In the genomic region with DNA sequence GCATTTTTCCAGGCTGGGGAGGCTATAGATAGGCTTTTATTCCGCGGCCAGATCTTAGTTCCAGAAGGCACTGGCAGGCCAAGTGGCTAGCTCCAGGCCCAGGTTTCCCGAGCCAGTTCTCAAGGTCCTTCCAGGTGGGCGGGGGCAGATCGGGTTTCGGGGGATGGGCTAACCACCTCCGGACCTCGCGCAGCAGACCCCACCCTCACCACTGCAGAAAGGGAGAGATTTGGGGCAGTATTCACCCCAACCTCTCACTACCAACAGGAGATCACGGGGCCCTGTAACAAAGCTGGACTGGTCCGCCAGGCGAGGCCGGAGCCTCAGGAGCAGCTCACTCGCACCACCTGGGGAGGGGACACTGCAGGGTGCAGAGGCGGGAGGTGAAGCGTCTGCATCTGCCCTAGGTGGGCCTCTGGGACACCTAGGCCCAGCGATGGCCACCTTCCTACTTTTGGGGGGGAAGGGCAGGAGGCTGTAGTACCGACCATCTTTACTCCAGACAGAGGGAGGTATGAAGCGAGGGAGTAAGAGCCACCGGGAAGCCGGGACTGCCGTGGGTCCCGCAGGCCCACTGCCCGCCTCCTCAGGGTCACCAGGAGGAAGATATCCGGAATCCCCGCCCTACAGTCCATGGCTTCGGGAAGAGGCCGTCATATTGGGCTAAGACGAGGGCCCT, we compare ENCODE assay signal across 8 mouse cellular contexts. TPM values are rescaled to one million over a fixed set of nuclear protein-coding genes. Genes with fewer than 3 reads are reported as not detected.
DNase-seq lines count a peak whose midpoint lies in the region; ATAC-seq and TF ChIP-seq lines count a peak whose summit lies in the region.

No protein-coding gene starts in this region.

- H3K36me3 ChIP-seq in G1E (replicated peaks): peaks cover 34% of the 10 kb centered on the region
- peaks cover 34% of the 10 kb centered on the region for H3K36me3 ChIP-seq in forebrain, embryonic 10.5 days (replicated peaks)
- H3K36me3 ChIP-seq in heart, embryonic 16.5 days (ENCODE audit: control insufficient read depth, insufficient read depth): peaks cover 27% of the 10 kb centered on the region
- H3K36me3 ChIP-seq in lung, postnatal 0 days (ENCODE audit: insufficient read depth, low read length): peaks cover 25% of the 10 kb centered on the region; the same call in 1 of the 2 replicates

- peak overlapping the region; percentile 89 for H3K4me3 ChIP-seq in G1E (ENCODE audit: low read depth, low read length)
- peak overlapping the region; percentile 87 for H3K4me3 ChIP-seq in forebrain, embryonic 10.5 days
- H3K4me3 ChIP-seq in heart, embryonic 16.5 days (ENCODE audit: low read length): peak overlapping the region; percentile 90
- peak overlapping the region; percentile 77 for H3K4me3 ChIP-seq in lung, postnatal 0 days (ENCODE audit: low read depth, low read length)

- no peaks in the 10 kb centered on the region for H3K27me3 ChIP-seq in G1E (ENCODE audit: insufficient read depth, low read length)
- no peaks in the 10 kb centered on the region for H3K27me3 ChIP-seq in forebrain, embryonic 10.5 days (ENCODE audit: poor library complexity, severe bottlenecking)
- H3K27me3 ChIP-seq in heart, embryonic 16.5 days (ENCODE audit: control insufficient read depth, insufficient read depth, low read length): no peaks in the 10 kb centered on the region
- no peaks in the 10 kb centered on the region for H3K27me3 ChIP-seq in lung, postnatal 0 days (replicated peaks; ENCODE audit: insufficient read depth, low read length)

- no peak for TF ChIP-seq EP300 in lung, postnatal 0 days (IDR thresholded peaks at IDR 0.05)

- ATAC-seq in G1E (ENCODE audit: extremely low read depth, insufficient number of reproducible peaks, low FRiP score, poor library complexity, severe bottlenecking): no peak
- peak; percentile 12 for ATAC-seq in heart, embryonic 16.5 days (replicated peaks; ENCODE audit: extremely low read depth, insufficient read depth, low FRiP score)
- peak; percentile 18 for ATAC-seq in lung, postnatal 0 days
- ATAC-seq in CD4-positive, CD25-positive, alpha-beta regulatory T cell, adult 4 months: no peak

- under 1% methylated on average over 29 of the region's 29 CpGs for WGBS in forebrain, embryonic 10.5 days
- WGBS in heart, embryonic 16.5 days: under 1% methylated on average over 29 of the region's 29 CpGs
- under 1% methylated on average over 26 of the region's 29 CpGs for WGBS in lung, postnatal 0 days

- H3K9me3 ChIP-seq in G1E (replicated peaks): no peaks in the 10 kb centered on the region
- no peaks in the 10 kb centered on the region for H3K9me3 ChIP-seq in forebrain, embryonic 10.5 days
- no peaks in the 10 kb centered on the region for H3K9me3 ChIP-seq in heart, embryonic 16.5 days (replicated peaks; ENCODE audit: control insufficient read depth, low read length)
- H3K9me3 ChIP-seq in lung, postnatal 0 days (ENCODE audit: low read length): no peaks in the 10 kb centered on the region

- H3K4me2 ChIP-seq in heart, embryonic 16.5 days (ENCODE audit: low read depth, low read length): peak overlapping the region; percentile 82
- peak overlapping the region; percentile 65 for H3K4me2 ChIP-seq in lung, postnatal 0 days (replicated peaks; ENCODE audit: low read depth, low read length)

- peaks cover 37% of the 10 kb centered on the region for H3K4me1 ChIP-seq in G1E (ENCODE audit: insufficient read depth, low read depth, low read length)
- peaks cover 44% of the 10 kb centered on the region for H3K4me1 ChIP-seq in forebrain, embryonic 10.5 days
- peaks cover 26% of the 10 kb centered on the region for H3K4me1 ChIP-seq in heart, embryonic 16.5 days (ENCODE audit: control insufficient read depth, insufficient read depth, low read length)
- H3K4me1 ChIP-seq in lung, postnatal 0 days (ENCODE audit: insufficient read depth, low read depth, low read length): peaks cover 9% of the 10 kb centered on the region; the same call in 1 of the 2 replicates

- H3K27ac ChIP-seq in forebrain, embryonic 10.5 days: peak overlapping the region; percentile 99
- peak overlapping the region; percentile 88 for H3K27ac ChIP-seq in heart, embryonic 16.5 days (ENCODE audit: low read length)
- H3K27ac ChIP-seq in lung, postnatal 0 days (ENCODE audit: low read length): peak overlapping the region; percentile 98

- peak; percentile 26 for DNase-seq in G1E (ENCODE audit: low spot score)
- DNase-seq in brain, embryonic 14.5 days (ENCODE audit: low read depth): peak; percentile 64
- DNase-seq in forebrain, embryonic 10.5 days (ENCODE audit: extremely low spot score, low spot score): peak; percentile 64
- peak; percentile 81 to 83 for DNase-seq in kidney, postnatal 36 days
- peak; percentile 78 for DNase-seq in lung, postnatal 0 days (ENCODE audit: low spot score)
- peak; percentile 54 for DNase-seq in ovary, postnatal 14 days (ENCODE audit: low spot score)

- TF ChIP-seq POLR2A in brain, embryonic 14.5 days (IDR thresholded peaks at IDR 0.05; ENCODE audit: borderline replicate concordance, extremely low read depth, insufficient read depth, insufficient read length, poor library complexity, severe bottlenecking): no peak

- TF ChIP-seq CTCF in G1E (IDR thresholded peaks at IDR 0.05; ENCODE audit: low read depth, low read length): no peak
- TF ChIP-seq CTCF in brain, embryonic 14.5 days (IDR thresholded peaks at IDR 0.05; ENCODE audit: borderline replicate concordance, extremely low read depth, insufficient read depth, insufficient read length): no peak
- peak; percentile 16; the same call in 1 of the 2 replicates for TF ChIP-seq CTCF in lung, postnatal 0 days (IDR thresholded peaks at IDR 0.05)

- peak overlapping the region; percentile 97 for H3K9ac ChIP-seq in heart, embryonic 16.5 days (ENCODE audit: low read length)
- H3K9ac ChIP-seq in lung, postnatal 0 days (replicated peaks; ENCODE audit: low read depth): peak overlapping the region; percentile 87

RNA-seq across cellular contexts. Expression of a gene that starts 0.8 kb away (rescaled TPM):
- total RNA-seq in G1E (2014; fragmentation: Nextera tagmentation): 62.4 and 73.4 TPM in 2 replicates
- 106 and 113 TPM in 2 replicates for total RNA-seq in G1E (2017)
- polyA plus RNA-seq in G1E (2012): 100.0 and 120 TPM in 2 replicates
- 195 and 261 TPM in 2 replicates for polyA plus RNA-seq in brain, embryonic 14.5 days (2012; rRNA removed)
- polyA plus RNA-seq in forebrain, embryonic 10.5 days (2016; fragmentation: Nextera tagmentation; extraction: Ambion mirVana): 199 TPM in 2 replicates
- 278 and 286 TPM in 2 replicates for polyA plus RNA-seq in heart, embryonic 16.5 days (2015; fragmentation: Nextera tagmentation; extraction: Ambion mirVana)
- polyA plus RNA-seq in lung, postnatal 0 days (2015; fragmentation: Nextera tagmentation; extraction: Ambion mirVana): 276 and 280 TPM in 2 replicates
- 100 to 1,000 TPM; 197 to 249 TPM for polyA plus RNA-seq in CD4-positive, CD25-positive, alpha-beta regulatory T cell, adult 4 months (2017; shearing (Covaris generic))

RNA-seq across cellular contexts. Expression of a gene that starts 4.3 kb away (rescaled TPM):
- 6.8 and 12.6 TPM in 2 replicates for total RNA-seq in G1E (2014; fragmentation: Nextera tagmentation)
- 2.3 and 2.5 TPM in 2 replicates for total RNA-seq in G1E (2017)
- 0.78 and 0.90 TPM in 2 replicates for polyA plus RNA-seq in G1E (2012)
- 15.0 and 17.1 TPM in 2 replicates for polyA plus RNA-seq in brain, embryonic 14.5 days (2012; rRNA removed)
- 11.0 and 13.0 TPM in 2 replicates for polyA plus RNA-seq in forebrain, embryonic 10.5 days (2016; fragmentation: Nextera tagmentation; extraction: Ambion mirVana)
- 10.8 and 12.7 TPM in 2 replicates for polyA plus RNA-seq in heart, embryonic 16.5 days (2015; fragmentation: Nextera tagmentation; extraction: Ambion mirVana)
- 6.1 and 6.4 TPM in 2 replicates for polyA plus RNA-seq in lung, postnatal 0 days (2015; fragmentation: Nextera tagmentation; extraction: Ambion mirVana)
- 1 to 10 TPM; 2.7 to 5.3 TPM for polyA plus RNA-seq in CD4-positive, CD25-positive, alpha-beta regulatory T cell, adult 4 months (2017; shearing (Covaris generic))

RNA-seq across cellular contexts. Expression of a gene that starts 32.3 kb away (rescaled TPM):
- total RNA-seq in G1E (2014; fragmentation: Nextera tagmentation) (148 and 158 TPM in 2 replicates), G1E (2017) (81.5 and 86.8 TPM in 2 replicates)
- 47.2 and 49.4 TPM in 2 replicates for polyA plus RNA-seq in G1E (2012)
- 49.4 and 56.4 TPM in 2 replicates for polyA plus RNA-seq in brain, embryonic 14.5 days (2012; rRNA removed)
- 138 and 144 TPM in 2 replicates for polyA plus RNA-seq in forebrain, embryonic 10.5 days (2016; fragmentation: Nextera tagmentation; extraction: Ambion mirVana)
- 73.0 and 81.1 TPM in 2 replicates for polyA plus RNA-seq in heart, embryonic 16.5 days (2015; fragmentation: Nextera tagmentation; extraction: Ambion mirVana)
- 55.9 and 56.9 TPM in 2 replicates for polyA plus RNA-seq in lung, postnatal 0 days (2015; fragmentation: Nextera tagmentation; extraction: Ambion mirVana)
- polyA plus RNA-seq in CD4-positive, CD25-positive, alpha-beta regulatory T cell, adult 4 months (2017; shearing (Covaris generic)): 100 to 1,000 TPM in 1 of 2 experiments, 10 to 100 TPM in 1; 92.5 to 116 TPM

Comparison
In these comparisons a context has a peak if more than half of its experiments do, and no peak if none do; other contexts are left out.
1. ATAC-seq: peak in heart, embryonic 16.5 days (single experiment) and lung, postnatal 0 days (single experiment); none in G1E (single experiment) and CD4-positive, CD25-positive, alpha-beta regulatory T cell, adult 4 months (single experiment).
2. DNase-seq: peak in every context shown above with its lines; median percentile 82 in kidney, postnatal 36 days; 78 in lung, postnatal 0 days; 64 in brain, embryonic 14.5 days; 64 in forebrain, embryonic 10.5 days; 54 in ovary, postnatal 14 days; 26 in G1E.
3. Peak in every context shown above with its lines, with median percentiles within 50 percentile points of each other: H3K4me3 ChIP-seq and H3K27ac ChIP-seq.